Mouse (Mus musculus): Measurements from ENCODE around the gene Pde4d.

The Pde4d gene

DNA sequence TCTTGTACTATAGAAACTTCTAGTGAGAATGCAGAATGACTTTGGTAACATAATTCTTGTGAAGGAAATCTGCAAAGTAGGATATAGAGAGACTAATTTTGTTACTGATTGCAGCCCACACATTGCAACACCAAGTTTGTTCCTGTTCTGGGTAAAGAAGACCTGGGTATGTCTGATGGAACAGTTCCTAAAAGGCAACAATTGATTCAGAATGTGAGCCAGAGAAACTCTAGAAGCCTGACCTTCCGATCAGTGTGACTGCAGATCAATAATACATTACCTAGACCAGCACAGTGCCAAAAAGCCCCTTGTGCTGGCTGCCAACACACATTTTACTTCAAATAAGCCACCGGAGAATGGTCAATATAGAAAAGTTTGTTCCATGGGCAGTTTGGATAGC is 930.4 kb downstream of the Pde4d start:
- no peak for DNase-seq (ENCODE audit: low read depth, low spot score)

DNA sequence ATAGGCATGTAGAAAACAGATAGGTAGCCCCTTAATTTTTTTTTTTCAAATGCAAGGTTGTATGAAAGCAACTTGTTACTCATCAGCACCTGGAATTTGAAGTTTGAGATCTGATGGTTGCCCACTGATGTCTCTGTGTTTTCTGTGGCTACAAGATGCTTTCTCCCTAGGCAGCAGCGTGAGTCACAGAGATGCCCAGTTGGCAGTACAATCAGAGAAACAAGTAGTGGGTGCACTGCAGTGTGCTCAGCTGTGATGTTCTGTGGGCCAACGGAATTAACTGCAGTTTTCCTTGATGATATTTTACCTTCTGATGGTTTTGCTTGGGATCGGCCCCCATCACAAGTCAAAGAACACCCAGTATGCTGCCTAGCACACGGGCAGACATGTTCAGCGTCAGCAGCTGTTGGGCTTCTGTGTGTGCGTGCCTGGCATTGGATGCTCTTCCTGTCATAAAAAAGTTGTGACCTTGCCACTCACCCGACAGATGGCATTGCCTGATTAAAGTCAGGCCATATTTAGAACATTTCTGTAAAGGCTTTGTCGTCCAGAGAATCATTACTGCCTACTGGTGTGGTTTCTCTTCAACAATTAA is 939.0 kb downstream of the Pde4d start:
- no peak for DNase-seq (ENCODE audit: low read depth, low spot score)

DNA sequence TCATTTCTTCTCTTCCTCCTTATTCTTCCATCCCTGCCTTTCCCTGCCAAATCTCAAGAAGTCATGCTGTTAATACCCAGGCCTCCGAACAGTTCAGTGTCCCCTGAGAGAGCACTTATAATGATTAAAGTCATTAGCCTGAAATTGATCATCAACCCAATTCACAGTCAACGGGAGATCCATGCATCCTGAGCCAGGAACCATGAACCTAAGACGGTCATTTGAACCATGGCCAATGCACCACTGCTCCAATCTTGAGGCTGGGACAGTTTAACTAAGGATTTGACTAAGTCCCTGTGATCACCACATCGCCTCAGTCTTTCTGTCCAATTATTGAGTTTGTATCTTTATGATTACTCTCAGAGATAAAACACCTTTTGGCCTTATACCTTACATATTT is 952.6 kb downstream of the Pde4d start:
- no peak for DNase-seq (ENCODE audit: low read depth, low spot score)

DNA sequence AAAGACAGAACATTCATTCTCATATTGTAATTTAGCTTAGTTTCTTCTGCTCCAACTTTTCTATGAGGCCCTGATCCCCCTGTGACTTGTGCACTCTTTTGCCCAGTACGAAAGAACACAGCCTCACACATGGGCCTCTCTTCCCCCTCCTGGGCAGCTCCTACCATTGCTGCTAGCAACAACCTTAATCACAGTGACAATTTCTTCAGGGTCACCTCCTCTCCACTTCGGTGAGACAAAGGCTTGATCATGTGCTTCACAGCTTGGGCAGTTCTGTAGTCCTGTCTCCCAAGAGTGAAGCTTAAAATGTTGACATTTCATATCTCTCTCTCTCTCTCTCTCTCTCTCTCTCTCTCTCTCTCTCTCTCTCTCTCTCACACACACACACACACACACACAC is 953.2 kb downstream of the Pde4d start:
- DNase-seq (ENCODE audit: low read depth, low spot score): no peak

DNA sequence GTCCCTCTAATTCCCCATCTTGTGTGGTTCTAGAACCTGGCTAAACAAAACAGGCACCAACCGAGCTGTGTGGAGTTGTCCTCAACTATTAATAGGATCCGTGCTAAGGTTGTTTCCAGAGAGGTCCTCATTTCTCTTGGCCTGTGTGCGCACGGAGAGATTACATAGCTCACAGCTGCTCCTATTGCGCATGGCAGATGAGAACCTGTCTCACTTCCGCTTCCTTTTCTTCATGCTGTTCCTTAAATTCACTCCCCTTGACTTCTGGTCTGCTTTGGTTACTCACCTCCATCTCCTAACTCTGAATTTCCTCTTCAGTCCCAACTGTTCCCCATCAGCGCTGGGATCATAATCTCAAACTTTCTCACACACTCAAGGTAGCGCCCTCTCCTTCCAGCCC is 956.6 kb downstream of the Pde4d start:
- no peak for DNase-seq (ENCODE audit: low read depth, low spot score)

DNA sequence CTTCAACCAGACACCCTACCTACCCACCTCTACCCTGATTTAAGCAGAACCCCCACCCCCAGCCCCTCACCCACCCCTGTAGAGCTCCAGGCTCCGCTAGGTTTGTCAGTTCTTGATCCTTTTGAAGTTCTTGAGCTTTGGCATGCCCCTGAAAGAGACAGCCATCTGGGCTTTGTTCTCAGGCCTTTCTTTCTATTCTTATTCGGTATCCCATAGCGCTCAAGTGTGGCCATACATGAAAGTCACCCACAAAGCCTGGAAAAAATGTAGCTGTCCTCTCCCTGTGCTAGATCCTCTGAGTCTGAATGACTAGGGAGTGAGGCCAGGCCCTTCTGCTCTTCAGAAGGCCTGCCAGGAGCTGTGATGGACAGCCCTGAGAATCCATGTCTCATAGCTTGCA is 957.6 kb downstream of the Pde4d start:
- DNase-seq (ENCODE audit: low read depth, low spot score): no peak

DNA sequence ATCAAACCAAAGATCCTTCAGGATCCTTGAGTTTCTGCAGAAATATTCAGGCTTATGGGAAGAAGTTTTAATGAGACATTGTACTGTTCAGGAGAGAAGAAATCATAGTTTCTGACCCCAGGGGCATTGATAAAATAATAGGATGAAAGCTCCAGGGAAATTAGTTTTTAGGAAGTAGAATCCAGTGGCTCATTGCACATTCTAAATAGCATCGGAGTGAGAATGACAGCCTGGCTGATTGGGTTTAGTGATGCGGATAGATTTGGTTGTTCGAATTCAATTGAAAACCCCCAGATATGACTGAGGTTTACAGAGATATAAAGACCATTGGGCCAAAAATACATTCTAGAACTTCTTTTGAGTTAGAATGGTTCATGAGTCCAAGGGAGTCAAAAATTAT is 970.7 kb downstream of the Pde4d start:
- DNase-seq (ENCODE audit: low read depth, low spot score): no peak

DNA sequence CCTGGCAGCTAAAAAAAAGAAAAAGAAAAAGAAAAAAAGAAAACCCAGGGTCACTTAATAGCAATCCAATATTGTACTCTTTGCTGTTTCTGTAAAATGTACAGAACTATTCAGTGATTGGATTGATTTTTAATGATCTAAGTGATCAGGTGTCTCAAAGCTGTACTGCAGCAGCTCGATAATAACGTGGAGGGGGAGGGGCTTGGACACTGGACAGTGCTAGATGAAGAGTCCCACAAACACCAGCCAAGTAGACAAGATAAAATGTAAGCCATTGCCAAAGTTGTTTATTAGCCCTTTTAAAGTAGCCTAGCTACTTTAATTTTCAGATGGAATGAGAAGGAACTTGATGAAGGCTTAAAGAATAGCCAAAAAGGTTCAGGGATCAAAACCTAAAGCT is 975.2 kb downstream of the Pde4d start:
- DNase-seq (ENCODE audit: low read depth, low spot score): no peak

DNA sequence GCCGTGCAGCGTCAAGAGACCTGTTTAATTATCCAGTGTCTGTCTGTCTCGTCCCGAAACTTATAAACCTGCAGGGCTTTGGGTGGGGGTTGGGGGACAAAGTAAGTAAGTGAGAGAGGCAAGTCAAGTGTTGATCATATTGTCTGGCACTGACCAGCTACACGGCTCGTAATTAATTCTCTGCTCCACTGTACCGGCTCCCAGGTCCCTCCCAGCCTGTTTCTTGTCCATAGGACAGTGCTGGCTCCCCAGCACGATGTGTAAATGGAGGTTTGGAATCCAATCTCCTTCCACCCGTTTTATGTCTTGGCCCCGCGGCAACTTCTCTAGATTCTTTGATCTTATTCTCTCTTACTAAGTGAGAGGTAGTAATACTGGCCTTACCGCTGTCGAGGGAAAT is 975.8 kb downstream of the Pde4d start:
- DNase-seq (ENCODE audit: low read depth, low spot score): no peak

DNA sequence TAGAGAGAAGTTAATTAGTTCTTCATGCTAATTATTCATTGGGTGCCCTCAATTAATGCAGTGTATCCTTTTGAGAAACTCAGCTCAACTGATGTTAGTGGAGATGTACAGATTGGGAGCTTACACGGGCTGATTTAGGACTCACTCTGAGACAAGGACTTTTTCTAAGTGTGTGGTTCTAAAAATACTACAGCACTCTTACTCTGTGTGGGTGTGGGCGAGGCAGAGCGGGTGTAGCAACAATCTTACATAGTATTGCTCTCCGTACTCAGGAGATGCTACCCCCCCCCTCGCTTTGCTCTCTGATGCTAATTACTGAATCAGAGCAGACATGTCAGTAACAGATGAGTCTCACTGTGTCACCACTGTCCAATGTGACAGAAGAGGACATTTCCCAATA is 976.3 kb downstream of the Pde4d start:
- DNase-seq (ENCODE audit: low read depth, low spot score): no peak

DNA sequence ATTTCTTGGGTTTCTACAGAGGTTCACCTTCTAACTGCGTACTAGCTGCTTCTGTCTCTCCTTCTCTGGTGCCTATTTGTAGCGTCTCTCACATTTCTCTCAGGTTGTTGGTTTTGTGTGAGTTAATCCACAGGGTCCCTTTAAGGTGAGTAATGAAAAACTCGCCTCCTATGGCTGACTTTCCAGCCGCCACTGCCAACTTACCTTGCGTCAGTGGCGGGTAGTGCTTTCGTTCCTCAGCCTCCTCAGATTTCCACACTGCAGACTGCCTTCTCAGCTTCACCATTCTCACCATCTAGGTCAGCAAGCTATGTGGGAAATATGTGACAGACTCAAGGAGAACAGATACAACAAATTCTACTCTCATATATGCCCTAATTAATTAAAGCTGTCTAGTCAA is 977.8 kb downstream of the Pde4d start:
- DNase-seq (ENCODE audit: low read depth, low spot score): no peak

DNA sequence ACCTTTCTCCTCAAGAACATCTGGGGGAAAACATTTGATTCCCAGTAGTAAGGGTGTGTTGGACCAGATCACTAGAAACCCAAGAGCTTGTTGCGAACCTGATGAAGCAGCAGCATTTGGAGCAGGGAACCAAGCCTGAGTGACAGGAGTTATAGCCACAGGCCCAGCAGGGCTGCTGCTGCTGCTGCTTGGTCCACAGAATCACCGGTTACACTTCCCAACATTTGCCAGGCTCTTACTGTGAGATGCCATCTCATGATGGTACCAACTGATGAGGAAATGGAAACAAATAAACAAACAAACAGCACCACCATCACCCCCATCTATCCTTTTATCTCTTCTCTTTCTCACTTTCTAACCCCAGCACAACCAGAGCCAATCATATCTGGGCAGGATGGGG is 979.8 kb downstream of the Pde4d start:
- no peak for DNase-seq (ENCODE audit: low read depth, low spot score)

DNA sequence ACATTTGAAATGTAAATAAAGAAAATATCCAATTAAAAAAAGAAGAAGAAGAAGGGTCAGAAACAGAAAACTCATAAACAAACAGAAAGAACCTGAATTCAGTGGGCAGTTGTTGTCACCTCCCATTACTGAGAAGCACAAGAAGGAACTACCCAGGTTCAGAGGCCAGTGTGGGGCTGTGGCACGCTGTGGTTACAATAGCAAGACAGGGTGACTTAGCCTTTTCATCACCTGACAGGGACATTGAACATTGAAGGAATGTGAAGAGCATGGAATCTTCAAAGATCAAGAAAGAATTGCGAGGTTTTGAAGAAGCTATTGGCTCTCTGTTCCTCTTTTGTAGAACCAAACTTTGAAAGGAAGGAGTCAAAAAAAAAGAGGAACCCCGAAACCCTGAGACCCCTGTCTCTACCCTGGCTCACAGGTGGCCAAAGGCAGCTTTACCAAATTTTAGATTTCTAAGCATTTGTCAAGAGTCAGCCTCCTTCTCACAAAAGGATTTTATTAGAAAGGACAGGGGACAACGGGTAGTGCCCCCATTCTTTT is 987.6 kb downstream of the Pde4d start:
- DNase-seq (ENCODE audit: low read depth, low spot score): no peak

DNA sequence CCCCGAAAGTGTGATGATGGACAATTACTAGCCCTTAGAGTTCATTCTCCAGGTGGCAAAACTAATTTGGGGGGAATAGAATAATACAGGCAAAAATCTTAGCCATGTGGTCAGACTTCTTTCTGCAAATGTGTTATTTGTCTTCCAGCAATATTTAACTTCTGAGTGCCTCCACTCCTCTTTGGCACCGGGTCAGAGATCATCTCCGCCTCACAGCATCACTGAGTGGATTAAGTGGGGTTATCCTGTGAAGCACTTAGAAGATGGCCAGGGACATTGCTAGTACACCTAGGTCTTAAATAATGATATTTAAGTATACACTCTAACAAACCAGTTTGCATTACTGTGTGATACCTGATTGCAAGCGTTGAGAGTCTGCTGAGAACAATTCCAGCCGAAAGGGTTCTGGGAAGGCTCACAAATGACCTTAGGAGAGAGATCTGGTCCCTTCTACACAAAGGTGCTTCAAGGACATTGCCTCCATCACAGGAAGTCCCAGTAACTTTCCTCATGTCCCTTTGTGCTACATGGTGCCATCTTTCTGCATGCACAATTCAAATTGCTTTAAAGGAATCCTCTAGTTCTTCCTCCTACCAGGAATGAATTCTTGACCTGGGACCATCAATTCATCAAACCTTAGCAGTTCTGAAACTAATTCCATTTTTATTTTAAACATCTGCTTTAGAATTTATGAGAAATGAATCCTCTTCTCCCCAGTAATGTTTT is 989.9 kb downstream of the Pde4d start:
- DNase-seq (ENCODE audit: low read depth, low spot score): no peak

DNA sequence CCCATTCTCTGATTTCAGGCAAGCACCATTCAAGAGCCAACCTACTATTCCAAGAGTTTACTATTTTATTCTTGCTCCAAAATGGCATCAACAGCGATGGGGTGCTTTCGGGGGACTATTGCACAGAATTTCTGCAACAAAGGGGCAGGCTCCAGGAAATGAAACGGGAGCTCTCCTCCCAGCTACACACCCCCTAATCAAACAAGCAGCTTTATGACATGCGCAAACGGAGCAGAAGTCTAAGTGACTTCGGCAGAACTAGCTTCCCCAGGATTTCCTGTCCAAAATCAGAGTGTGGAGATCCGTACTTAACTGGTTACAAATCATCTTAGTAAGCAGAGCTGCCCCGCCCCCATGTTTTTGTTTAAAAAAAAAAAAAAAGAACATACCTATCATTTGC is 990.6 kb downstream of the Pde4d start:
- peak; percentile 25 for DNase-seq (ENCODE audit: low read depth, low spot score)

DNA sequence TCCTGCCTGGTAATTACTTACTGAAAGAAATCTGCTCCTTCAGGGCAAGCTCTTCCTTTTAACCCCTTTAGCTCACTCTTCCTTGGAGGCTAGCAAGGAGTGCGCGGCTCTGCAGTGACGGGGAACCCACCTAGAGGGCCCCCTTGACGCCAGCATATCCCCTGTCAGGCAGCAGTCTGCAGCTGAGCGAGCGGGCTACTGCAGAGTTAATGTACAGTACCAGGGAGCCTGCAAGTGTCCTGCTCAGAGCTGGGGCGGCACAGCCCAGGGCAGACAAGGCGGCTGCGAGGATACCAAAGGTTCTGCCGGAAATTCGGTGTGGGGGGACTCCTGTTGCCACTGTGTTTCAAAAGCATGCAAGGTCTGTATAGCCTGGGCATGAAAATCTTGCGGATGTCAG is 991.1 kb downstream of the Pde4d start:
- peak; percentile 17 for DNase-seq (ENCODE audit: low read depth, low spot score)

DNA sequence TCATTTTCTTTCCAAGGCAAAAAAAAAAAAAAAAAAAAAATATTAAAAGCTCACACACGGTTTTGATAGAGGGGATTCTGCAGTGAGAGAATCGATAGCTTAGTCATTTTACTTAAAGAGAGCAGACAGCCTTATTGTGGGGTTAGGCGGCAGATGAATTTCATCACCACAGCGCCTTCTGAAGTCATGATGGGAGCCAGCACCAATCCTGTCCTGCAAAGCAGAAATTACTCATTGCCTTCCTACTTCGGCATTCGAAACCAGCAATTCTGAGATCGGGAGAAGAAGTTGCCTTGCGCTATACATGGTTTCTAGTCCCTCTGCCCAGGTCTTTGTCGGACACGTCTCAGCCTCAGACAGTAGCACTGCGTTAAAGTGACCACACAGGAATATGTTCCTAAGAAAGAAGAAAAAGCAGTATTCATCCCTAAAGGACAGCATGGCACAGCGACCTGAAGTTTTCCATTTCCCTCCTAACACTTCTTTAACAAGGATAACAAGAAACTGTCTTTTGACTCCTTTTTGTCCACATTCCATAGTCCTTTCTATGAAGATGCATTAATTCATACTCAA is 991.7 kb downstream of the Pde4d start:
- no peak for DNase-seq (ENCODE audit: low read depth, low spot score)

DNA sequence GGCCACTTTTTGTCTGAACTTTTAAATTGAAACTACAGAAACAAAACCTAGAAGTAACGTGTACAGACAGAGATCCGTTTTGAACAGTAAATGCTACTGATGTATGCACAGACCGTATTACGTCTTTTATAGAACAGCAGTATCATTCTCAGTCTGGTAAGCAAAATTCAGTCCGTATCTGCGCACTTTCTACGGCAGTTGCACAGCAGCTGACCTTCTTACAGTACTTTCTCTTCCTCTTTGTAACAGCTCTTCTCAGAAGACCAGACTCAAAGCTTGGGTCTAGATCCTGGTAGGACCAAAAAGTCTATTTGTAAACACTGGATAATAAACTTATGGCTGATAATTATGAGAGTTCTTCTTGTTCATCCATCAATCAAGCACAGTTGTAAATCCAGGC is 996.4 kb downstream of the Pde4d start:
- DNase-seq (ENCODE audit: low read depth, low spot score): no peak

DNA sequence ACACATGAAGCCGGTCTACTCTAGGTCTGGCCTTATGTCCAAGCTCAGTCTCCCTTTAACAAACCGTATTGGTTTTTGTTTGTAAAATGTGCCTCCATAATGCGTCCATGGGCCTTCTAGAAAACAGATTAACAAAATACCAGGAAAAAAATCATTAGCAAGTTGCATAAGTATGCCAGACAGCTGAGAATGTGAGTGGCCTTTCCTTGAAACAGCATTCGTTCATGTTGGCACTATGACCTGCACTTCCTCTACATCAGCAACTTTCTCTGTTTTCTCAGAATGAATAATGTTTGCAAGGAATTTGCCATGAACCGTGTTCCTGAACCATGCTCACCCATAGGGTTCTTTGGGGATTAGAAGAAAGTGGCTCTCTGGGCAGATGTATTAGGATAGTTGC is 998.4 kb downstream of the Pde4d start:
- DNase-seq (ENCODE audit: low read depth, low spot score): no peak

DNA sequence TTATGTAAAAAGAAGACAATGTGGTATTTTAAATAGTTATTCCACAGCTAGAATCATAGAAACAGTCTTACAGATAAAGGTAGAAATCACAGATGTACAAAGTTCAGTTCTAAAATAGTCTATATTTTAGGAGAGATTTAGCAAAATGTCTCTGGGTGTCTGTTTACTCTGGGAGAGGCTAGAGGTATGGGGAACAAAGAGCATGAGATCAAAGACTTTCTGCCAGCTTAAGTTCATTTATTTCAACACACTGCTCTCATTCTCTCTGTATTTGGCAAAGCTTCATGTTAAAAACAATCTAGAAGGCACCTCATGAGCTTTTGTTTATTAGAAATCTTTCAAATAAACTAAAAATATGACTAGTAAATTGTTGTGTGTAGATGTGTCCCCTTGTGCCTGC is 1024.6 kb downstream of the Pde4d start:
- no peak for DNase-seq (ENCODE audit: low read depth, low spot score)

DNA sequence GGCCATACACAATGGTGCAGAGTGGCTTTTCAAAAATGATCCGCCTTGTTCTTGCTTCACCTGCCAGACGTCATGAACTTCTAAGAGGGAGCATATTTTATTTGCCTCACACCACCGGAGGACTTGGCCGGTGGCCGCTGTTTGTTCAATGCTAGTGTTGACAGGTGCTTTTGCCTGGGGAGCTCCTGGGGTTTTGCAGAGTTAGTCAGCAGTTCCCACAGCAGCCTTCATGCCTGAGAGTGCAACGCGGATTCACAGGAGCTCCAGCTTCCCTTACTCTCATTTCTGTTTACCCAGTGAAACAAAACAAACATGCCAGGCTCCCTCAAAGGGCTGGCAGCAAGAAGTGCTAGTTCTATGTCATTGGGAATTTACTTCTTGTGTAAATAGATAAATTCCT is 1031.7 kb downstream of the Pde4d start:
- no peak for DNase-seq (ENCODE audit: low read depth, low spot score)

DNA sequence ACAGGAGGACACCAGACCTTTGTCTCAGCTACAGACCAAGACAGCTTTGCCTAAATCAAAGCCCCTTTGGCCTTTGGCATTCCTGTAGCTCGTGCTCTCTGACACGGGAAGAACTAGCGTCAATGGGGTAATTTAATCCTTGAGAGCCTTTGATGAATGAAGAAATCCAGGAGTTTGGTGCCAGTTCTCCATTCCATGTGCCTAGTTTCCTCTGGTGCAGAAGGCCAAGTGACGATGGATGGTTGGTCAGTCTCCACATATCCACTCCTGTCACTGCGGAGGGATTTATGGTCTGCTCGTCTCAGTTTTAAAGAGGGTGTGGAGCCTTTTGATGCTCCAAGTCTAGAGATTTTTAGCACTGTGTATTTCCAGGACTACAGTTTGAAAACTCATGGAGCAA is 1036.4 kb downstream of the Pde4d start:
- no peak for DNase-seq (ENCODE audit: low read depth, low spot score)

DNA sequence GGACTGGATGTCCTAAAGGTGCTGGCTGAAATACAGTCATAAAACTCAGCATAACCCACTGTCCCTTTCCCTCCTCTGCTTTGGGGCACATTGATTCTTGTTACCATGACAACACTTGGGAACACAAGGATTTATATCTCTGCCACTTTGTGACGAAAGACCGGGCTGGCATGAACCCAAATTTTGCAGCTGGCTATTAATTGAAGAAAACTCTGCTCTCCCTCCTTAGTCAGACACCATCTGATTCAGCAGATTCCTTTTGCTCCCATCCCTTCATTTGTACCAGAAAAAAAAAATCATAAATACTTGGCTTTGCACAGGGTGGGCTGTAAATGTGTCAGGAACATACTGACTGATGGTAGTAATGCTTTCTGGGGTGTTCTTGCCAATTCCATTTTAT is 1037.6 kb downstream of the Pde4d start:
- DNase-seq (ENCODE audit: low read depth, low spot score): no peak

Measured in CD4-positive helper T cell, adult 2 months (primary cell).